Mouse (Mus musculus) spleen, adult 12 weeks (tissue): ENCODE measurements around the gene Prelid3b.

Experiments
- DNase-seq: peaks from one replicate; pipeline ENCODE4 v3.0.0; 2022; ENCODE audit warnings: low spot score

Gene Prelid3b

GRCm38 (mm10) chr2:174463370-174463769 lies 9.5 kb downstream of the Prelid3b start:
- DNase-seq: no peak

- DNase-seq: no peak
Measured at GRCm38 (mm10) chr2:174459365-174459764, 13.5 kb downstream of the Prelid3b start.

GRCm38 (mm10) chr2:174453681-174454080 lies 19.2 kb downstream of the Prelid3b start:
- DNase-seq: peak; percentile 48

- no peak for DNase-seq
Measured at GRCm38 (mm10) chr2:174450353-174450752, 22.5 kb downstream of the Prelid3b start, which contains the start of gene Tubb1. Gene Tubb1, plus strand, starts transcription at chr2:174450695.

GRCm38 (mm10) chr2:174448405-174448804 lies 24.5 kb downstream of the Prelid3b start:
- no peak for DNase-seq

- no peak for DNase-seq
Measured at GRCm38 (mm10) chr2:174446905-174447304, 26.0 kb downstream of the Prelid3b start.

- DNase-seq: no peak
Measured at GRCm38 (mm10) chr2:174446492-174446891, 26.4 kb downstream of the Prelid3b start.

GRCm38 (mm10) chr2:174445018-174445417 lies 27.9 kb downstream of the Prelid3b start:
- DNase-seq: no peak

- DNase-seq: no peak
Measured at GRCm38 (mm10) chr2:174444359-174444758, 28.5 kb downstream of the Prelid3b start.

- DNase-seq: no peak
Measured at GRCm38 (mm10) chr2:174443046-174443445, 29.8 kb downstream of the Prelid3b start.

GRCm38 (mm10) chr2:174442460-174442859 lies 30.4 kb downstream of the Prelid3b start:
- no peak for DNase-seq

GRCm38 (mm10) chr2:174441898-174442297 lies 31.0 kb downstream of the Prelid3b start:
- no peak for DNase-seq

GRCm38 (mm10) chr2:174439961-174440360 lies 32.9 kb downstream of the Prelid3b start:
- DNase-seq: no peak

GRCm38 (mm10) chr2:174439450-174439838 lies 33.4 kb downstream of the Prelid3b start:
- no peak for DNase-seq

- DNase-seq: peak; percentile 73
Measured at GRCm38 (mm10) chr2:174438737-174439449, 34.0 kb downstream of the Prelid3b start, which contains the start of gene Ctsz. Gene Ctsz, minus strand, starts transcription at chr2:174439039.

GRCm38 (mm10) chr2:174438181-174438580 lies 34.7 kb downstream of the Prelid3b start:
- DNase-seq: no peak

- peak; percentile 33 for DNase-seq
Measured at GRCm38 (mm10) chr2:174437697-174437982, 35.2 kb downstream of the Prelid3b start.

- DNase-seq: no peak
Measured at GRCm38 (mm10) chr2:174436916-174437696, 35.8 kb downstream of the Prelid3b start.

GRCm38 (mm10) chr2:174436076-174436701 lies 36.7 kb downstream of the Prelid3b start:
- peak; percentile 36 for DNase-seq

GRCm38 (mm10) chr2:174434943-174435342 lies 37.9 kb downstream of the Prelid3b start:
- DNase-seq: no peak

GRCm38 (mm10) chr2:174428996-174429591 lies 43.8 kb downstream of the Prelid3b start:
- DNase-seq: no peak

- no peak for DNase-seq
Measured at GRCm38 (mm10) chr2:174428076-174428835, 44.6 kb downstream of the Prelid3b start.
